Mouse (Mus musculus) inflammation-experienced regulatory T-cells, adult 6 months (primary cell): ENCODE data around the gene AC129217.1. TPM values are rescaled to one million over a fixed set of nuclear protein-coding genes. Genes with fewer than 3 reads are reported as not detected.

Source experiments
- ATAC-seq: one replicate; pipeline ENCODE4 v1.8.0; 2017
- polyA plus RNA-seq, 3 experiments: library from polyadenylated mRNA; unstranded; fragments of 100-300 nt; shearing (Covaris generic); gene quantifications; one replicate each; pipeline ENCODE4 v1.2.1; 2017

AC129217.1 gene
- polyA plus RNA-seq, result not detected

GRCm38 (mm10) chr19:8829660-8830059 lies at the start of gene AC129217.1:
TSS of gene AC129217.1 (plus strand) at chr19:8829773.
- no peak for ATAC-seq

DNA sequence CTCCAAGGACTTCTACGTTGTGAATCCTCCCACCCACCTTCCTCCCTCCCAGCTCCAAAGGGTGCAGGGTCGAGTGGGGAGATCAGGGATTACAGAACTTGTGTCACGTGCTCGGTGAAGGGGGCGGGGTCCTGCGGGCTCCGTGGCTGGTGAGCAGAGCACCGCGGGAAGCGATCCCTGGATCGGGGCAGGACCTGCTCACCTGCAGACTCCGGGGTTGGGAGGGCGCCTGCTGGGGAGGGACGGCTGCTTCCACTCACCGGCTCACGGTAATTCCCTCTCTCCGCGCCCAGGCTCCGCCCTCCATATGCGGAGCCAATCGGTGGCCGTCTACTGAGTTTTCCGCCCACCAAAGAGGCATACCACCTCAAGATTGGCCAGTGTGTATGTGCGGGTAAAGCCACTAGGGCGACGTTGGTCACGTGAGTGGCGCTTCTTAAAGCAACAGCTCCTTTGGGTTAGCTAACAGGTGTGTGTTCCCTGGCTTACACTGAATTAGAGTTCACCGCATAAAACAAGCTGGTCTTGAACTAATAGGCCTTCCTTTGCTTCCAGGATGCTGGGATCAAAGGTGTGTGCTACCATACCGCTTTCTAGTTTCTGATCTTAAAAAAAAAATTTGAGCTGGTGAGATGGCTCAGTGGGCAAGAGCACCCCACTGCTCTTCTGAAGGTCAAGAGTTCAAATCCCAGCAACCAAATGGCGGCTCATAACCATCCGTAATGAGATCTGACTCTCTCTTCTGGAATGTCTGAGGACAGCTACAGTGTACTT lies 43.4 kb upstream of the AC129217.1 start, which contains the start of gene Taf6l:
Gene Taf6l, minus strand, starts transcription at position 410 of the 774 bp plus-strand sequence.
- ATAC-seq, result peak; percentile 100

GRCm38 (mm10) chr19:8788521-8788920 lies 41.1 kb upstream of the AC129217.1 start:
- no peak for ATAC-seq

GRCm38 (mm10) chr19:8789171-8789570 lies 40.4 kb upstream of the AC129217.1 start:
- ATAC-seq, result no peak

DNA sequence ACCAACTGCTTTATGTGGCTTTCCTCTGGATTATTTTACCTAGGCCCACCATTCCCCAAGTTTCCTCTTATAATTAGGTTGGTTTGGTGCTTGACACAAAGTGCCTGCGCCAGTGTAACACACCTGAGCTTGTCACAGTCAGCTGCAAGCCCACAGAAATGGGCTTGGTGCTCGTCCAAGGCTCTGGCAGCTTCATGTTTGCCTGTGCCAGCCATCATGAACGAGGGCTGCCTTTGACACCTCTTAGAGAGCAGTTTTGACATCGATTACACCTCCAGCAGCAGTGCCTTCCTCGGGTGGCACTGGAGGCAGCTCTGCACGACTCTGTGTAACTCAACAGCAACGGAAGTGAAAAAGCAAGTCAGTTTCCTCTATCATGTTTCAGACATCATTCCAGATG lies 39.4 kb upstream of the AC129217.1 start:
- ATAC-seq, result no peak

DNA sequence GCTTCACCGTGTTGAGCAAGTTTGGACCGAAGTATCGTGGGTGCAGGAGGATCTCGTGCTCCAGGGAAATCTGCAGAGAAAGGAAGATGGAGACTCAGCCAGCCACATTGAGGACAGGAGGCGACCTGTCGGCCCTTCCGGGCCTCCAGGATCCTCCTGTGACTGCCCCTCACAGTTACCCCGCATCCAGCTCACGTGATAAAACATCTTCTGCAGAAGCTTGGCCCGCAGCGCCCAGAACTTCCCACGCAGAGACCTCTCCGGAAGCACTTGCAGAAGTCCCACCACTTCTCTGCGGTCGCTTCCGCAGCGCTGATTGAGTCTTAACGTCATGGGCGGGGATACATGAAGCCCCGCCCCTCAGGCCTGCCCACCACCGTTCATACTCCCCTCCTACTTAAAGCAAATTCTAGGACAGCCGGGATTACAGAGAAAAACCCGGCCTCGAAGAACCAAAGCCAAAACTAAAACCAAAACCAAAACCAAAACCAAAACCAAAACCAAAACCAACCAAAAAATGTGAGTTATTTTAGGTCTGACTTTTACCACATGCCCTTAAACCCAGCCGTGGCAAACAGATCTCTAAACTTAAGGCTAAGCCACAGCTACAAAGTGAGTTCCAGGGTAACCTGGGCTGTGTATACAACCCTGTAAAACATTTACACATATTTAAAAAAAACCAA lies 31.2 kb upstream of the AC129217.1 start, which contains the start of gene Polr2g:
Gene Polr2g, minus strand, starts transcription at position 314 of the 683 bp plus-strand sequence.
- ATAC-seq, result peak; percentile 68

DNA sequence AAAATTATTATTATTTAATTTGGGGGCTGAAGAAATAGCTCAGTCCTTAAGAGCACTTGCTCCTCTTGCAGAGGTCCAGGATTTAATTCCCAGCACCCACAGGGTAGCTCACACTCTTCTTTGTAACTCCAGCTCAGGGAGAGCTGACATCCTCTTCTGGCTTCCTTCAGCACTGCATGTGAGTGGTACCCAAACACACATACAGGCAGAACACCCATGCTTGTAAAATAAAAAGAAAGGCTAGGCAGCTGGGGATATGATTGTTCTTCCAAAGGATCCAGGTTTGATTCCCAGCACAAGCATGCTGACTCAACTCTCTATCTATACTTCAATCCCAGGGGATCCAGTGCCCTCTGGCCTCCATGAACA lies 30.6 kb upstream of the AC129217.1 start:
- ATAC-seq, result no peak

GRCm38 (mm10) chr19:8802130-8802821 lies 27.3 kb upstream of the AC129217.1 start, which contains the start of gene Zbtb3:
TSS of gene Zbtb3 (plus strand) at chr19:8802555.
- peak; percentile 90 for ATAC-seq

GRCm38 (mm10) chr19:8803204-8803780 lies 26.3 kb upstream of the AC129217.1 start:
- no peak for ATAC-seq

DNA sequence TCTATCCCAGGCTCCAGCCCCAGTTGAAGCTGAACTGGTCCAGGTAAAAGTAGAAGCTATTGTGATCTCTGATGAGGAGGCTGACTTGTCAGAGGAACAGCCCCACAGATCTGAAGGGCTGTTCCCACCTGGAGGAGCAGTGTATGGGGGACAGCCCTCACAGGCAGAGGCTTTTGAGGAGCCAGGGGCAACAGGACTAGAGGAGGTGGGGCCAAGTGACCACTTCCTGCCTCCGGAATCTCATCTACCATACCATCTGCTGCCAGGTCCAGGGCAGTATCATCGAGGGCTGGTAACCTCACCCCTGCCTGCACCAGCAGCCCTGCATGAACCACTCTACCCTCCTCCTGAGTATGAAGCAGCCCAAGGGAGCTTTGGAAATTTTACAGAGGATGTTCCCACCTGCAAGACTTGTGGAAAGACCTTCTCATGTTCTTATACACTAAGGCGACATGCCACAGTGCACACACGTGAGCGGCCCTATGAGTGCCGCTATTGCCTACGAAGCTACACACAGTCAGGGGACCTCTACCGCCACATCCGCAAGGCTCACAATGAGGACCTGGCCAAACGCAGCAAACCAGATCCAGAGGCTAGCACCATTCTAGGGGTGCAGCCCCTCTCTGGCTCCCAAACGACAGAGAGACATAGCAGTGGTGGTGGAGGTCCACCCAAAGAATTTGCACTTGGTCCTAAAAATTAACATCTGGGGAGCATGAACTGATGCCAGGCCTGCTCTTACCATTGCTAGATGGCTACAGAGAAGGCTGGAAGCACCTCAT lies 25.5 kb upstream of the AC129217.1 start:
- no peak for ATAC-seq

GRCm38 (mm10) chr19:8806810-8807209 lies 22.8 kb upstream of the AC129217.1 start:
- no peak for ATAC-seq

DNA sequence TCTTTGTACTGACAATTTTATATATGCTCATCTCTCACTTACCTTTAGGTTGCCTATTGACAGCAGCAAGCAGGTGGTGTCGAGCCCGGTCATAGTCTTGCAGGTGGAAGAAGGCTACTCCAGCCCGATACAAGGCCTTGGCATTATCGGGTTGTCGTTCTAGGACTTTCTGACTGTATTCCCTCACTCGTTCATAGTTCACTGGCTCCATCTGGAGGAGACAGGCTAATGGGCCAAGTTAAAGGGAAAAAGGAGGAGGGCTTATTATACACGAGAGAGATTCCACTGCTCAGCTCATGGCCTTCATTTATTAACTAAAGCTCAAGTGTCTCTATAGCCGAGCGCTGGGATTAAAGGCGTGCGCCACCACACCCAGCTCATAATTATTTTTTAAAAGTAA lies 13.8 kb upstream of the AC129217.1 start:
- no peak for ATAC-seq

GRCm38 (mm10) chr19:8817001-8817400 lies 12.6 kb upstream of the AC129217.1 start:
- ATAC-seq, result no peak

- no peak for ATAC-seq
Measured at GRCm38 (mm10) chr19:8818301-8818798, 11.2 kb upstream of the AC129217.1 start.

- ATAC-seq, result peak; percentile 68
Measured at GRCm38 (mm10) chr19:8818801-8819595, 10.6 kb upstream of the AC129217.1 start, which contains the start of gene Ttc9c. TSS of gene Ttc9c (minus strand) at chr19:8819333.

DNA sequence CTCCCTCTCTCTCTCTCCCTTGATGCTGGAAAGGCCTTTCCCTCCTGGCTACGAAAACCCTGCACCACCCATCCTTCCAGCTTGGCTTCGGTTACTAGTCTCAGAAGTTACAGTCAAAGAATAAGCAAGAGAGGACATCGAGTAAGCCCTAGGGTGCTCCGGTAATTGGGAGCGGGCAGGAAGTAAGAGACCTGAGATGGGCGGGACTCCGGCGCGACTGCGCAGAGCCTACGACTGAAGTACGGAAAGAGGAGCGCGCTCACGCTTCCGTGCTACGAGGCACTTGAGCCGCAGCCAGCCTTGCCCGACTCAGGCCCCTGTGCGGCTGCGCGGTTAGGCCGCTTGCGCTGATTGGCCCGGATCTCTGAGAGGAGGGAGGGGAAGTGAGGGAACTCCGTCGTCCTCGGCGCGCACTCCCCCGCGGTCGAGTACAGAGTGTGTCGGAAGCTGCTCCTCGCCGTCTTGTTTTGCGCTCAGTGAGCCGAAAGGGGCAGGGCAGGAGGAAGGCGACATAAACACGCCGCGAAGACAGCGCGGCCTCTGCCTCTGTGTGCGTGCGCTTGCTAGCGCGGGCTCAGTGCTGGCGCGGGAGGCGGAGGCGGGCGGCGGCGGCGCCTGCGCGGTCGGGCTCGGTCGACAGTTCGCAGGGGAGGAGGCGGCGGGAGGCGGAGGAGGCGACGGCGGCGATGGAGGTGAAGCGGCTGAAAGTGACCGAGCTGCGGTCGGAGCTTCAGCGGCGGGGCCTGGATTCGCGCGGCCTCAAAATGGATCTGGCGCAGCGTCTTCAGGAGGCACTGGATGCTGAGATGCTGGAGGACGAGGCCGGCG lies 9.8 kb upstream of the AC129217.1 start, which contains the start of gene Hnrnpul2:
Gene Hnrnpul2, plus strand, starts transcription at position 415 of the 828 bp plus-strand sequence.
- ATAC-seq, result peak; percentile 82

DNA sequence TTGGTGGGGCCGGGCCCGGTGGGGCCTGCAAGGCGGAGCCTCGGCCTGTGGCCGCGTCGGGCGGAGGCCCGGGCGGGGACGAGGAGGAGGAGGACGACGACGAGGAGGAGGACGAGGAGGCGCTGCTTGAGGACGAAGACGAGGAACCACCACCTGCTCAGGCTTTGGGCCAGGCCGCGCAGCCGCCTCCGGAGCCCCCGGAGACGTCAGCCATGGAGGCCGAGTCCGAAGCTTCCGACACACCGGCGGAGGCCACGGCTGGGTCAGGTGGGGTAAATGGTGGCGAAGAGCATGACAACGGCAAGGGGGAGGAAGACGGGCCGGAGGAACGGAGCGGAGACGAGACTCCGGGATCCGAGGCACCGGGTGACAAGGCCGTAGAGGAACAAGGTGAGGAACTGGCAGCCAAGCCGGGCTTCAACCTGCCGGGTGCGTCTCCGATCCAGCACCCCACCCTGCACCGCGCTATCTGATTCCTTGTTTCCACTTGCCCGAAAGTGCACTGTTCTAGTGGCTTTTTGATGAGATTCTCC lies 9.1 kb upstream of the AC129217.1 start:
- ATAC-seq, result peak; percentile 0

DNA sequence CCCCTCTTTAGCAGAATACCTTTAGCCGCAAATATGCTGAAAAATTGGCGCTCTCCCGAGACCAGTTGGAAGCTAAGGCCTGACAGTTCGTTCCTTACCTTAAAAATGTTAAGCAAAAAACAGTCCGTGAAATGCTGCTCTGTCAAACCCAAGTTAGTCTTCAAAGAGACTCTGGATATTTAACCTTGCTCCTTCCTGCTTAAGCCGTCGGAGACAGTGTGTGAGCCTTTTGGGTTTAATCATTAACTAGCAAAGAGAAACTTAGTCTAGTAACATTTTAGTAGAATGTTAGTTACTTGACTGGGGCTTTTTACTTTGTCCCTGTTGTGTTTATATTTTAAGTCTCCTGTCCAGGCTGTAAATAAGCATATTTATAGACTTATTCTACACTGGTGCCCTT lies 8.4 kb upstream of the AC129217.1 start:
- no peak for ATAC-seq

GRCm38 (mm10) chr19:8822696-8823095 lies 6.9 kb upstream of the AC129217.1 start:
- ATAC-seq, result no peak
